Mouse (Mus musculus) bone marrow, adult 2 months (tissue): Measurements from ENCODE around the gene Rtn4rl2.

ENCODE experiments used
- CTCF ChIP-seq: fragments of 200-500 bp; IDR thresholded peaks from 2 replicates; pipeline ENCODE4 v1.5.1; 2011; ENCODE audit warnings: low read length, control low read depth; ENCODE audit not compliant: control insufficient read depth, insufficient read depth
- POLR2A ChIP-seq: fragments of 200-500 bp; IDR thresholded peaks from 2 replicates; pipeline ENCODE4 v1.6.1; 2011; ENCODE audit warnings: low read depth, mild to moderate bottlenecking, control low read depth, low read length, borderline replicate concordance; ENCODE audit not compliant: control insufficient read depth

- TF ChIP-seq CTCF (no peak), POLR2A (no peak)
Observed at GRCm38 (mm10) chr2:84930186-84930585, 43.7 kb upstream of the Rtn4rl2 start.
